In the genomic region with DNA sequence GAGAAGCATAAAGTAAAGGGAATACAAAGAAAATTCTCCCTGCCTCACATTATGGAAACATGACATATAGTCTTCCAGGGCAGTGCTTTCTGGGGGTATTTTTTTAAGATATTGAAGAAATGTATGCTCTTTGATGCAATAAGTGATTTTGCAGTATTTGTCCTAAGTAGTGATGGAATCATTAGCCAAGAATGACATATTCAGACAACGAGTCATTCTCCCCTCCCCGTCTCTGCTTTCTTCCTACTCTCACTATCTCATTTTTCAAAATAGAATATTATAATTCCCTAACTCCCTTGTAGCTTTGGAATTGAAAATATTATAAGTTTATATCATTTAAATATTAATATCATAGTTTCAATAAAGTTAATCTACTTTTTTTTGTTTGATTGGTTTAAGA, we compare ENCODE assay signal across 21 mouse cellular contexts.
A peak's percentile ranks its signal among the peaks of the same experiment; 100 is the strongest.
DNase-seq lines count a peak whose midpoint lies in the region; ATAC-seq lines count a peak whose summit lies in the region.
"Had no signal": no experiment of that assay in that cellular context is flagged by ENCODE, and none has a peak within 500 bp of the region (broad histone marks: within the 10 kb centered on the region; RNA-seq: fewer than 3 reads in every experiment).

No protein-coding gene starts in this region.

- 86% methylated on average over 2 of the region's 2 CpGs for WGBS in kidney, embryonic 14.5 days

- DNase-seq in 3T3-L1 (ENCODE audit: low read depth, low spot score), result peak; percentile 56
- DNase-seq in Muller cell, postnatal 12 days (ENCODE audit: inconsistent ontology term), result peak; percentile 65
- DNase-seq in urinary bladder, postnatal 14 days (ENCODE audit: low spot score), result no peak
- DNase-seq: adrenal gland, adult 2 months; adrenal gland, adult 8-10 months; adrenal gland, postnatal 10 days; adrenal gland, postnatal 14 days; adrenal gland, postnatal 25 days; adrenal gland, postnatal 36 days; B cell, adult 2 months; cerebellum, adult 11 months; cerebellum, adult 11-12 months; cerebellum, adult 18-20 months; cerebellum, adult 2 months; cerebellum, adult 8-10 months had no signal

- H3K27ac ChIP-seq in kidney, embryonic 14.5 days (ENCODE audit: low read depth, low read length), result no peak overlapping the region

- H3K4me1 ChIP-seq in kidney, embryonic 14.5 days (ENCODE audit: control insufficient read depth, insufficient read depth, low read length), result no peaks in the 10 kb centered on the region

- H3K4me2 ChIP-seq in kidney, embryonic 14.5 days (replicated peaks; ENCODE audit: low read depth, low read length), result no peak overlapping the region

- H3K9ac ChIP-seq in kidney, embryonic 14.5 days (ENCODE audit: low read depth, low read length), result no peak overlapping the region

- H3K36me3 ChIP-seq in kidney, embryonic 14.5 days (ENCODE audit: control insufficient read depth, insufficient read depth, low read length), result no peaks in the 10 kb centered on the region
- H3K36me3 ChIP-seq: G1E had no signal

- ATAC-seq in kidney, embryonic 14.5 days (ENCODE audit: low FRiP score, low TSS enrichment), result no peak
- ATAC-seq: activated CD4-positive, CD25-positive, alpha-beta regulatory T cell, adult 4 months; CD4-positive, CD25-positive, alpha-beta regulatory T cell, adult 4 months; Patski had no signal

- no peaks in the 10 kb centered on the region for H3K27me3 ChIP-seq in kidney, embryonic 14.5 days (ENCODE audit: control insufficient read depth, insufficient read depth, low read length)
- H3K27me3 ChIP-seq: CH12.LX, Patski had no signal

- no peak overlapping the region for H3K4me3 ChIP-seq in kidney, embryonic 14.5 days (ENCODE audit: low read length)

- no peaks in the 10 kb centered on the region for H3K9me3 ChIP-seq in kidney, embryonic 14.5 days (ENCODE audit: control insufficient read depth, low read length)
